Mouse (Mus musculus) effector memory CD4-positive, alpha-beta T cell, adult 5 months (primary cell): ENCODE measurements around the gene C730034F03Rik. TPM values are rescaled to one million over a fixed set of nuclear protein-coding genes. Genes with fewer than 3 reads are reported as not detected.

ENCODE experiments used
- polyA plus RNA-seq: library from polyadenylated mRNA; unstranded; fragments of 100-300 nt; shearing (Covaris generic); gene quantifications from one replicate; pipeline ENCODE4 v1.2.1, GENCODE M21; 2017

The C730034F03Rik gene
- polyA plus RNA-seq, result 6.1 TPM

DNA sequence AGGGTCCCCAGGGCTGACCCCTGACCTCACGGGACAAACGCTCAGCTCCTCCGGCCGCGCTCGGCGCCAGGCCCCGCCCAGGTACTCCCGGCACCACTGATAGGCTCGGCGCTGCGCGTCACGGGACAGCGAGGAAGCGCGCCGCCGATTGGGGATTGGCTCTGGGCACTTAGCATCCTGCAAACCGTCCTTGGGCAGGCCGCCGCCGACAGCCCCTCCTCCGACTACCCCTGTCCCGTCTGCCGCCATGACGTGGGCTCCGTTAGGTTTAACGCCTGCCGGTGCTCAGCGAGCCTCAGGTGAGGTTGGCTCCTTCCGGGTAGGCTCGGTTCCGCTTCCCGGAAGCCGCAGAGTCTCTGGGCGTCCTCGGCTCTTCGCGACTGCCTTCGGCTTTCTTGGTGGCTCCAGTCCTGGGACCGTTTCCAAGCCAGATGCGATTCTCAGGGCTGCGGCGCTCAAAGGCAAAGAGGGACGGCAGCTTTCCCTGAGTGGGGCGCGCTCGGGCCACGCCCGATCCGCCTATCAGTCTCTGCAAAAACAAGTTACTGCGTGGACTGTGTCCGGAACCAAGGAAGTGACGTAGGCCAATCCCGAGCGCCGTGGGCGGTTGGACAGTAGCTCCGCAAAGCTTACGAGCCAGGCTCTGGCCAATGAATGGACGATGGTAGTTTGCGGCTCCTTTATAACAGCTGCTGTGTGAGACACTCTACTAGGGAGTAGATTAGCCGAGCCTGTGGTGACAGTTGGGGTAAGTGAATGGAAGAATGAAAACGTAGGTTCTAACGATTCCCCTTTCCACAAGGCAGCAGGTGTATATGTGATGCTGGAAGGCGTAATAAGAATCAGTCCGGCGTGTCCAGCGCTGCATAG, at the start of gene C730034F03Rik, which contains the start of the genes Gm44502 and Chkb:
TSS of gene C730034F03Rik (plus strand) at position 238 of the 870 bp plus-strand sequence.
TSS of gene Gm44502 (minus strand) at position 345 of the 870 bp plus-strand sequence.
TSS of gene Chkb (minus strand) at position 557 of the 870 bp plus-strand sequence.

GRCm38 (mm10) chr15:89384617-89385016, 44.8 kb upstream of the C730034F03Rik start, which contains the start of gene Klhdc7b:
Klhdc7b (plus strand) TSS chr15:89384917.

DNA sequence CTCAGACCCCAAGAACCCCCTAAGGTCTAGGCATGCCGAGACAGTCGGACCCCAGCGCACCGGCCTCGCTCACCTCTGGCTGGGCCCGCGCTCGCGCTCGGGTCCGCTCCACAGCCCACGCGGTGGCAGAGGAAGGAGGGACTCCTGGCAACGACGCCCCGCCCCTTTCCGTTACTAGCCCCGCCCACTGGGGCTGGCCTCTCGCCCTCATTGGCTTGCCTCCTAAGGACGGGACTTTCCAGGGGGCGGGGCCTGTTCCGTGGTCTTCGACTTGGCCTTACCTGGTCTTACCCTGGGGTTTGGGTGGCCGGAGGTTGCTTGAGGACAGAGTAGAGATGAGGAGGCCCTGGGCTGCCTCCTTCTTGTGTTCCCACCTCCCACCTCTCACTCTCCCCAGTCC, 19.3 kb upstream of the C730034F03Rik start, which contains the start of gene Syce3:
TSS of gene Syce3 (minus strand) at position 386 of the 400 bp plus-strand sequence.

GRCm38 (mm10) chr15:89425711-89426121, 3.7 kb upstream of the C730034F03Rik start, which contains the start of gene Cpt1b:
Cpt1b (minus strand) TSS chr15:89425863.

GRCm38 (mm10) chr15:89453865-89454478, 24.6 kb downstream of the C730034F03Rik start, which contains the start of gene Mapk8ip2:
Mapk8ip2 (plus strand) TSS chr15:89453913.

GRCm38 (mm10) chr15:89477091-89477491, 47.7 kb downstream of the C730034F03Rik start, which contains the start of gene Arsa:
Arsa (minus strand) TSS chr15:89477425.

Other genes starting within 250 kb of the C730034F03Rik start
- gene Plxnb2, start 248.8 kb upstream of the C730034F03Rik start, polyA plus RNA-seq, result 0.76 TPM
- 42.0 TPM for gene Dennd6b, start 233.1 kb upstream of the C730034F03Rik start, polyA plus RNA-seq
- gene Ppp6r2, start 218.0 kb upstream of the C730034F03Rik start, polyA plus RNA-seq, result 14.2 TPM
- 140 TPM for gene Sbf1, start 114.3 kb upstream of the C730034F03Rik start, polyA plus RNA-seq
- gene Adm2, start 106.9 kb upstream of the C730034F03Rik start, polyA plus RNA-seq, result not detected
- gene Miox, start 95.2 kb upstream of the C730034F03Rik start, polyA plus RNA-seq, result not detected
- 50.1 TPM for gene Lmf2, start 73.9 kb upstream of the C730034F03Rik start, polyA plus RNA-seq
- 131 TPM for gene Ncaph2, start 73.9 kb upstream of the C730034F03Rik start, polyA plus RNA-seq
- 3.0 TPM for gene Sco2, start 55.7 kb upstream of the C730034F03Rik start, polyA plus RNA-seq
- 0.79 TPM for gene Tymp, start 52.5 kb upstream of the C730034F03Rik start, polyA plus RNA-seq
- gene Odf3b, start 50.3 kb upstream of the C730034F03Rik start, polyA plus RNA-seq, result not detected
- not detected for gene Klhdc7b, start 44.7 kb upstream of the C730034F03Rik start, polyA plus RNA-seq
- not detected for gene Syce3, start 19.1 kb upstream of the C730034F03Rik start, polyA plus RNA-seq
- 0.45 TPM for gene Cpt1b, start 3.7 kb upstream of the C730034F03Rik start, polyA plus RNA-seq
- gene Gm44502, start 107 bp downstream of the C730034F03Rik start, polyA plus RNA-seq, result not detected
- gene Chkb, start 319 bp downstream of the C730034F03Rik start, polyA plus RNA-seq, result 124 TPM
- 0.09 TPM for gene Mapk8ip2, start 24.3 kb downstream of the C730034F03Rik start, polyA plus RNA-seq
- 13.1 TPM for gene Arsa, start 47.8 kb downstream of the C730034F03Rik start, polyA plus RNA-seq
- not detected for gene Shank3, start 70.0 kb downstream of the C730034F03Rik start, polyA plus RNA-seq
- gene Acr, start 138.7 kb downstream of the C730034F03Rik start, polyA plus RNA-seq, result not detected
- gene Rabl2, start 162.3 kb downstream of the C730034F03Rik start, polyA plus RNA-seq, result 1.9 TPM